28 mouse cellular contexts compared by ENCODE assay signal in genomic region chr4:84361165-84361564, GRCm38 (mm10).
DNase-seq lines count a peak whose midpoint lies in the region; ATAC-seq and TF ChIP-seq lines count a peak whose summit lies in the region.
"Had no signal": no experiment of that assay in that cellular context is flagged by ENCODE, and none has a peak within 500 bp of the region (broad histone marks: within the 10 kb centered on the region; RNA-seq: fewer than 3 reads in every experiment).

No protein-coding gene starts in this region.

- peak; percentile 80 for DNase-seq in midbrain, embryonic 11.5 days (ENCODE audit: low spot score, missing footprints)
- DNase-seq in limb, embryonic 11.5 days (ENCODE audit: low spot score): no peak
- DNase-seq in heart, postnatal 10 days: no peak
- DNase-seq in testis, postnatal 14 days (ENCODE audit: low spot score): no peak
- no peak for DNase-seq in kidney, postnatal 14 days
- DNase-seq: adrenal gland, postnatal 14 days; B cell, adult 2 months; cerebellum, adult 11-12 months; cerebellum, postnatal 10 days; gastrocnemius, adult 2 months; gastrocnemius, postnatal 36 days; heart, adult 2 months; kidney, adult 9 months; kidney, postnatal 36 days; liver, postnatal 0 days; thymus, postnatal 4 days had no signal

- peaks cover 15% of the 10 kb centered on the region for H3K4me1 ChIP-seq in midbrain, embryonic 11.5 days (ENCODE audit: control insufficient read depth, insufficient read depth, low read length)
- peaks cover 12% of the 10 kb centered on the region for H3K4me1 ChIP-seq in midbrain, embryonic 16.5 days (ENCODE audit: control insufficient read depth, insufficient read depth, low read length)
- peaks cover 44% of the 10 kb centered on the region for H3K4me1 ChIP-seq in embryonic facial prominence, embryonic 13.5 days
- peaks cover 16% of the 10 kb centered on the region for H3K4me1 ChIP-seq in limb, embryonic 11.5 days (ENCODE audit: control insufficient read depth, insufficient read depth, low read length)
- H3K4me1 ChIP-seq: liver, embryonic 12.5 days had no signal

- no peak overlapping the region for H3K9ac ChIP-seq in midbrain, embryonic 11.5 days (ENCODE audit: low read length)
- no peak overlapping the region for H3K9ac ChIP-seq in midbrain, embryonic 16.5 days (ENCODE audit: low read depth, low read length)
- no peak overlapping the region for H3K9ac ChIP-seq in embryonic facial prominence, embryonic 13.5 days
- H3K9ac ChIP-seq in limb, embryonic 11.5 days (ENCODE audit: low read length): no peak overlapping the region
- H3K9ac ChIP-seq: heart, embryonic 12.5 days; hindbrain, embryonic 14.5 days; liver, embryonic 12.5 days; liver, postnatal 0 days; midbrain, embryonic 15.5 days; neural tube, embryonic 13.5 days had no signal

- no peaks in the 10 kb centered on the region for H3K36me3 ChIP-seq in midbrain, embryonic 11.5 days (ENCODE audit: control insufficient read depth, insufficient read depth, low read length)
- H3K36me3 ChIP-seq in midbrain, embryonic 16.5 days (ENCODE audit: control insufficient read depth, insufficient read depth, low read length): no peaks in the 10 kb centered on the region
- no peaks in the 10 kb centered on the region for H3K36me3 ChIP-seq in embryonic facial prominence, embryonic 13.5 days
- no peaks in the 10 kb centered on the region for H3K36me3 ChIP-seq in limb, embryonic 11.5 days (ENCODE audit: control insufficient read depth, insufficient read depth, low read length)
- no peaks in the 10 kb centered on the region for H3K36me3 ChIP-seq in myocyte (ENCODE audit: control insufficient read depth, insufficient read depth)
- H3K36me3 ChIP-seq: heart, embryonic 12.5 days; liver, embryonic 12.5 days; midbrain, embryonic 15.5 days; neural tube, embryonic 13.5 days had no signal

- WGBS in midbrain, embryonic 11.5 days: 72% methylated on average over 5 of the region's 5 CpGs
- 73% methylated on average over 5 of the region's 5 CpGs for WGBS in midbrain, embryonic 16.5 days
- WGBS in embryonic facial prominence, embryonic 13.5 days: 32% methylated on average over 5 of the region's 5 CpGs
- WGBS in limb, embryonic 11.5 days: 74% methylated on average over 5 of the region's 5 CpGs

- H3K9me3 ChIP-seq in midbrain, embryonic 11.5 days (ENCODE audit: control insufficient read depth, low read length): no peaks in the 10 kb centered on the region
- no peaks in the 10 kb centered on the region for H3K9me3 ChIP-seq in midbrain, embryonic 16.5 days (replicated peaks; ENCODE audit: control insufficient read depth, low read length, poor library complexity, severe bottlenecking)
- H3K9me3 ChIP-seq in embryonic facial prominence, embryonic 13.5 days: no peaks in the 10 kb centered on the region
- H3K9me3 ChIP-seq in limb, embryonic 11.5 days (ENCODE audit: control insufficient read depth, low read length): no peaks in the 10 kb centered on the region
- H3K9me3 ChIP-seq: heart, embryonic 12.5 days; liver, embryonic 12.5 days; midbrain, embryonic 15.5 days; neural tube, embryonic 13.5 days had no signal

- H3K79me2 ChIP-seq in myocyte (ENCODE audit: control insufficient read depth, insufficient read depth): no peaks in the 10 kb centered on the region

- H3K27me3 ChIP-seq in midbrain, embryonic 11.5 days (ENCODE audit: control insufficient read depth, insufficient read depth, low read length): no peaks in the 10 kb centered on the region
- no peaks in the 10 kb centered on the region for H3K27me3 ChIP-seq in midbrain, embryonic 16.5 days (ENCODE audit: control insufficient read depth, insufficient read depth, low read depth, low read length)
- no peaks in the 10 kb centered on the region for H3K27me3 ChIP-seq in embryonic facial prominence, embryonic 13.5 days
- no peaks in the 10 kb centered on the region for H3K27me3 ChIP-seq in limb, embryonic 11.5 days (ENCODE audit: control insufficient read depth, insufficient read depth, low read length)
- H3K27me3 ChIP-seq in myocyte (ENCODE audit: control insufficient read depth, insufficient read depth, insufficient read length): no peaks in the 10 kb centered on the region
- H3K27me3 ChIP-seq: heart, embryonic 12.5 days; liver, embryonic 12.5 days; midbrain, embryonic 15.5 days; neural tube, embryonic 13.5 days had no signal

- no peak overlapping the region for H3K4me2 ChIP-seq in midbrain, embryonic 11.5 days
- H3K4me2 ChIP-seq in midbrain, embryonic 16.5 days (ENCODE audit: low read length): no peak overlapping the region
- H3K4me2 ChIP-seq in embryonic facial prominence, embryonic 13.5 days: no peak overlapping the region
- no peak overlapping the region for H3K4me2 ChIP-seq in limb, embryonic 11.5 days (ENCODE audit: low read depth, severe bottlenecking)
- H3K4me2 ChIP-seq in myocyte (ENCODE audit: low read depth): peak overlapping the region; percentile 3
- H3K4me2 ChIP-seq: heart, embryonic 12.5 days; hindbrain, embryonic 14.5 days; liver, embryonic 12.5 days; midbrain, embryonic 15.5 days; neural tube, embryonic 13.5 days had no signal

- no peak overlapping the region for H3ac ChIP-seq in myocyte (ENCODE audit: control insufficient read depth, insufficient read length)

- TF ChIP-seq POLR2A in myocyte (IDR thresholded peaks at IDR 0.05; ENCODE audit: insufficient read length, low read depth): no peak

- H3K27ac ChIP-seq in midbrain, embryonic 11.5 days (ENCODE audit: low read depth, low read length): no peak overlapping the region
- H3K27ac ChIP-seq in midbrain, embryonic 16.5 days (ENCODE audit: low read length): no peak overlapping the region
- H3K27ac ChIP-seq in embryonic facial prominence, embryonic 13.5 days: peak overlapping the region; percentile 18; the same call in 1 of the 2 replicates
- 0 out of 2 replicates have a peak overlapping the region, but pooled peaks have one; percentile 4 for H3K27ac ChIP-seq in limb, embryonic 11.5 days (replicated peaks; ENCODE audit: low read depth, low read length)
- H3K27ac ChIP-seq: gastrocnemius, adult 2 months; heart, adult 2 months; hindbrain, embryonic 14.5 days; layer of hippocampus, adult 2 months; left cerebral cortex, adult 2 months; liver, embryonic 12.5 days; midbrain, embryonic 15.5 days; neural tube, embryonic 13.5 days had no signal

- no peak for ATAC-seq in midbrain, embryonic 11.5 days (ENCODE audit: low FRiP score)
- ATAC-seq in midbrain, embryonic 16.5 days: no peak
- no peak for ATAC-seq in embryonic facial prominence, embryonic 13.5 days (ENCODE audit: insufficient number of reproducible peaks, insufficient read depth, low FRiP score, low TSS enrichment, low read depth)
- no peak for ATAC-seq in limb, embryonic 11.5 days (ENCODE audit: insufficient number of reproducible peaks, low FRiP score, low TSS enrichment, low read depth)
- ATAC-seq: forebrain, embryonic 14.5 days; intestine, postnatal 0 days; liver, embryonic 12.5 days; liver, postnatal 0 days; midbrain, embryonic 15.5 days had no signal

- no peak overlapping the region for H3K4me3 ChIP-seq in midbrain, embryonic 11.5 days (ENCODE audit: low read depth, low read length)
- no peak overlapping the region for H3K4me3 ChIP-seq in midbrain, embryonic 16.5 days (ENCODE audit: low read depth, low read length)
- no peak overlapping the region for H3K4me3 ChIP-seq in embryonic facial prominence, embryonic 13.5 days
- no peak overlapping the region for H3K4me3 ChIP-seq in limb, embryonic 11.5 days (ENCODE audit: low read depth, low read length)
- H3K4me3 ChIP-seq in myocyte: no peak overlapping the region
- H3K4me3 ChIP-seq: gastrocnemius, adult 2 months; heart, adult 2 months; heart, embryonic 12.5 days; layer of hippocampus, adult 2 months; left cerebral cortex, adult 2 months; liver, embryonic 12.5 days; midbrain, embryonic 15.5 days; neural tube, embryonic 13.5 days had no signal

- intact Hi-C loops in heart, postnatal 10 days (cut with DNase I): no loop called here

TF ChIP-seq in myocyte, 11 proteins besides CTCF, POLR2A, EP300 and RAD21:
- TF ChIP-seq POLR2AphosphoS2 (IDR thresholded peaks at IDR 0.05; ENCODE audit: insufficient read length, low read depth) (no peak), REST (IDR thresholded peaks at IDR 0.05; ENCODE audit: insufficient read depth, insufficient read length) (no peak), CEBPB (IDR thresholded peaks at IDR 0.05; ENCODE audit: insufficient read depth, poor library complexity, severe bottlenecking) (no peak), E2F4 (IDR thresholded peaks at IDR 0.05; ENCODE audit: insufficient read depth) (no peak)

Comparison
In these comparisons a context has a peak if more than half of its experiments do, and no peak if none do; other contexts are left out.
1. H3K27ac ChIP-seq: peak in embryonic facial prominence, embryonic 13.5 days (single experiment) and limb, embryonic 11.5 days (single experiment); none in midbrain, embryonic 11.5 days (single experiment) and midbrain, embryonic 16.5 days (single experiment).